Mouse (Mus musculus): ENCODE measurements around the gene Hhex. TPM values are rescaled to one million over a fixed set of nuclear protein-coding genes. Genes with fewer than 3 reads are reported as not detected.

Hhex gene
- polyA plus RNA-seq, 1 experiment: 8.2 TPM

DNA sequence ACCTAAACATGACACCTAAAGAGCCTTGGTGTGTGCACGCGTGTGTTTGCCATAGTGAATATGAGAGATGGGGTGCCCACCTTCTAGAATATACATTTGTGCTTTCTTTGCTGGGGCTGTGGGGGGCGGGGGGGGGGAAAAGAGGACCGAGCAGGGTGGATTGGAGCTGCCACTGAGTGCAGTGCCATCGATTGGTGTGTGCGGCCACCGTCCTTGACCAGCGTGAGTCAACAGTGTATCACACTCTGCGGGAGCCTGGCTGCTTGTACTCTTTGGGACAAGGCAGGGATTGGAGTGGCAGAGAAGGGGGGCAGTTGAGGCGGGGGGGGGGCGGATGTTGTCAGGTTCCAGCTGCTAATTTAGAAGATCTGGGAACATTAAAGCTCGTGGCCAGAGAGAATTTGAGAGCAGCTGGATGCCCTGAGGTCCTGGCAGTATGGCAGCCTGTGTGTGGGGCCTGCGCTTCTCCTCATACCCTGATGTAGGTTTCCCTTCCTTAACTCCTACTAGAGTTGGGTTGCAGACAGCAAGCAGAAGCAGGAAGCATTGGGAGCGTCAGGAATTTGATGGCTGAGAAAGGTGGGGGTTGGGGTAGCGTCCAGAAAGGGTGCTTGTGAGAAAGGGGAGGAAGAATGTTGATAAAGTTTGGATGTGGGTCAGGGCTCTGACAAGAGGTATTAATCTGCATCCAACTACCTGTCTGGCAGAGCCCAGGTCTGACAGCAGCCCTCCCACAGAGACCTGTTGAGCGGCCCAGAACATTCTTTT is 6.3 kb downstream of the Hhex start:
- Histone ChIP-seq H3K4me3 (ENCODE audit: low read depth, low read length) (no peak overlapping the region), H3K36me3 (ENCODE audit: control insufficient read depth, insufficient read depth, low read length, poor library complexity, severe bottlenecking) (peaks cover 8% of the 10 kb centered on the region), H3K9me3 (replicated peaks; ENCODE audit: control insufficient read depth, insufficient read depth, low read length, poor library complexity, severe bottlenecking) (no peaks in the 10 kb centered on the region), H3K9ac (ENCODE audit: low read depth, poor library complexity, severe bottlenecking) (no peak overlapping the region), H3K27ac (ENCODE audit: insufficient read depth, low read length) (no peak overlapping the region), H3K27me3 (ENCODE audit: control insufficient read depth, insufficient read depth, low read length, poor library complexity, severe bottlenecking) (0 out of 2 replicates have a peak, but pooled peaks cover under 1% of the 10 kb centered on the region), H3K4me1 (ENCODE audit: control insufficient read depth, insufficient read depth, low read length) (no peaks in the 10 kb centered on the region)
- TF ChIP-seq POLR2A (IDR thresholded peaks at IDR 0.05; ENCODE audit: insufficient read depth, low read length) (no peak), EP300 (IDR thresholded peaks at IDR 0.05; ENCODE audit: insufficient read depth, low read depth, low read length) (no peak), CTCF (IDR thresholded peaks at IDR 0.05; ENCODE audit: low read depth, low read length) (no peak)

DNA sequence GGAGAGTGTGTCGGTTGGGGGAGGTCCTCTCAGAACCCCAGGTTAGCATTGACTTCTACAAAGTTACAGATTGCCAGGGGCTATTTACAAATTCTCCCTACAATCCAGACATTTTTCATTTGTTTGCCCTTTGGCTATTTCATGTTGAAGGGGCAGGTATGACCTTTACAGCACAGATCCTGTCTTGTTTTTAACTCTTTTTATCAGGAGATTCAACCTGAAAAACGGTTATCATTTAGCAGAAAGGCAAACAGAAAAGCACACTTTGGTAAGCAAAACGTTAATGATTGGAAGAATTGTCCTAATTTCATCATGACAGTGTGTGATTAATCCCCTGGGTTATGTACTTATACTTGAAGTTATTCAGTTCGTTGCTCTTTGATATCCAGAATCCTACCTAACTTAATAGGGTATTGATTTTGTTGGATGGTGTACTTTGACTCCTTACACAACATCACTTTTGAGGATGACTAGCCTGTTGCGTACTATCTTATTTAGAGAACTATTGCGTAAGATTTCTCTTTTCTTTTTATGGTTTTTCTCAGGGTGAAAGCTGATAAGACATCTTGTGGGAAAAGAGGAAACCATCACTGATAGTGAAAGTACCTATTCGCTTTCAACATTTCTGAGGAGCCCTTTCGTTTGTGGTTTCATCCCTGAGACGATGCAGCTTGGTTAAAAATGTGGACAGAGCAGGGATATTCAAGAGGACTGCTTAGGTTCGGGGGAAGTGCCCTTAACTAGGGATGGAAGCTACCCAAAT is 8.1 kb downstream of the Hhex start:
- H3K27ac ChIP-seq (ENCODE audit: insufficient read depth, low read length): no peak overlapping the region
- no peaks in the 10 kb centered on the region for H3K9me3 ChIP-seq (replicated peaks; ENCODE audit: control insufficient read depth, insufficient read depth, low read length, poor library complexity, severe bottlenecking)
- H3K9ac ChIP-seq (ENCODE audit: low read depth, poor library complexity, severe bottlenecking): no peak overlapping the region
- no peak overlapping the region for H3K4me3 ChIP-seq (ENCODE audit: low read depth, low read length)
- no peaks in the 10 kb centered on the region for H3K27me3 ChIP-seq (ENCODE audit: control insufficient read depth, insufficient read depth, low read length, poor library complexity, severe bottlenecking)
- H3K36me3 ChIP-seq (ENCODE audit: control insufficient read depth, insufficient read depth, low read length, poor library complexity, severe bottlenecking): peaks cover 8% of the 10 kb centered on the region
- H3K4me1 ChIP-seq (ENCODE audit: control insufficient read depth, insufficient read depth, low read length): no peaks in the 10 kb centered on the region
- TF ChIP-seq CTCF (IDR thresholded peaks at IDR 0.05; ENCODE audit: low read depth, low read length) (no peak), EP300 (IDR thresholded peaks at IDR 0.05; ENCODE audit: insufficient read depth, low read depth, low read length) (no peak), POLR2A (IDR thresholded peaks at IDR 0.05; ENCODE audit: insufficient read depth, low read length) (no peak)

DNA sequence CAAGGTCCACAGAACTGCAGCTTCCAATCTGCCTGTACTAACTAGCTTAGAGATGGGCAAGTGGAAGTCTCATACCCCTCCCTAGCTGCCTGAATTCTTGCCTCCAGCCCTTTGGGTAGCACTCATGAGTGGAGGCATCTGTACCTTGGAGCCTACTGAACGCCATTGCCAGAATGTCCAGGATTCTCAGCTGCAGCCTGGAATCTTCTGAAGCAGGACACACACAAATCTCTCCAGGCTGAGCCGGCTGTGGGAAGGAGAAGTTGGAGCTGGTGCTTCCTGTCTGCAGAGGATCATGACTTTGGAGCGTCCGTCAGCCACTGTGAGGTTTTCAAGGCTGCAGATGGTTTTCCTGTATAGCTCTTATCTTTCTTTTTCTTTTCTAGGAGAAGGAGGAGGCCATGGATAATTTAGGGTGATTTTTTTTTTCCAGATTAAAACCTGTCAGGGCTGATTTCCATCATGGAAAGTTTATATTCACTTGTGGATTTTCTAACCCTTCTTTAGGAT is 9.1 kb downstream of the Hhex start:
- Histone ChIP-seq H3K4me3 (ENCODE audit: low read depth, low read length) (no peak overlapping the region), H3K4me1 (ENCODE audit: control insufficient read depth, insufficient read depth, low read length) (no peaks in the 10 kb centered on the region), H3K9me3 (replicated peaks; ENCODE audit: control insufficient read depth, insufficient read depth, low read length, poor library complexity, severe bottlenecking) (no peaks in the 10 kb centered on the region), H3K36me3 (ENCODE audit: control insufficient read depth, insufficient read depth, low read length, poor library complexity, severe bottlenecking) (peaks cover 6% of the 10 kb centered on the region), H3K9ac (ENCODE audit: low read depth, poor library complexity, severe bottlenecking) (no peak overlapping the region), H3K27me3 (ENCODE audit: control insufficient read depth, insufficient read depth, low read length, poor library complexity, severe bottlenecking) (no peaks in the 10 kb centered on the region), H3K27ac (ENCODE audit: insufficient read depth, low read length) (no peak overlapping the region)
- TF ChIP-seq EP300 (IDR thresholded peaks at IDR 0.05; ENCODE audit: insufficient read depth, low read depth, low read length) (no peak), POLR2A (IDR thresholded peaks at IDR 0.05; ENCODE audit: insufficient read depth, low read length) (no peak), CTCF (IDR thresholded peaks at IDR 0.05; ENCODE audit: low read depth, low read length) (no peak)

DNA sequence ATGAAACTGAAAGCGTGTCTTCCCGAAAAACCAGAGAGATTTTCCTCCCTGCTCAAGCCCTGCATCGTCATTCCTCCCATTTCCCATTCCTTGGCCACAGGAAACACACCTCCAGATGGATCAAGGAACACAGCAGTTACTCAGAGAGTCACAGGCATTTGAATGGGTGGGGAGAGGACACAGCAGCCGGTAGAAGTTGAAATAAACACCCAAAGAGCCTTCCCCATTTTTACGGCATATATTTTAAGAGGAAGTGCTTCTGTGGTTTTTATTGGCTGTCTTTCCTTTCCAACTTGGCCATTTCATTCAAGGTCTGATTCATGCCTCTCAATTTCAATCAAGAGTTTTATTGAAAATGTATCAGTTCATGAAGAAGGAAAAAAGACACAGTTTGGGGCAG is 13.6 kb downstream of the Hhex start:
- TF ChIP-seq CTCF (IDR thresholded peaks at IDR 0.05; ENCODE audit: low read depth, low read length) (no peak), EP300 (IDR thresholded peaks at IDR 0.05; ENCODE audit: insufficient read depth, low read depth, low read length) (no peak), POLR2A (IDR thresholded peaks at IDR 0.05; ENCODE audit: insufficient read depth, low read length) (no peak)

DNA sequence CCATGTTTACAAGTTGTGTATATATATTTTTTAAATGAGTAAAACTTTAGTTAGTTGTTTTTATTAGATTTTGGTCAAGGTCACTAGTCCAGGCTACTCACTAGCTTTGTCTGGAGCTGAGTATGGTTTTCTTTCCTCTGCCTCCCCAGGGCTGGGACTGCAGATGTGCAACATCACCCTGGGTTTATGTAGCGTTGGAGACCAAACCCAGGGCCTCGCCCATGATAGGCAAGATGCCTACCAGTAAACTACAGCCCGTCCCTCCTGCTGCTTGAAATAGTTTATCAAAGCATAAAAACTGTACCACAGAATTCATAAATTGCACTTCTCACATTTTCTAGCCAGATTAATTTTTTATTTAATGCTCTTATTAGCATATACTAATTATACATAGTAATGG is 14.6 kb downstream of the Hhex start:
- no peaks in the 10 kb centered on the region for H3K27me3 ChIP-seq (ENCODE audit: control insufficient read depth, insufficient read depth, low read length, poor library complexity, severe bottlenecking)
- TF ChIP-seq POLR2A (IDR thresholded peaks at IDR 0.05; ENCODE audit: insufficient read depth, low read length) (no peak), EP300 (IDR thresholded peaks at IDR 0.05; ENCODE audit: insufficient read depth, low read depth, low read length) (no peak), CTCF (IDR thresholded peaks at IDR 0.05; ENCODE audit: low read depth, low read length) (no peak)
- no peak overlapping the region for H3K4me3 ChIP-seq (ENCODE audit: low read depth, low read length)
- no peak overlapping the region for H3K9ac ChIP-seq (ENCODE audit: low read depth, poor library complexity, severe bottlenecking)
- no peaks in the 10 kb centered on the region for H3K4me1 ChIP-seq (ENCODE audit: control insufficient read depth, insufficient read depth, low read length)
- H3K9me3 ChIP-seq (replicated peaks; ENCODE audit: control insufficient read depth, insufficient read depth, low read length, poor library complexity, severe bottlenecking): no peaks in the 10 kb centered on the region
- no peaks in the 10 kb centered on the region for H3K36me3 ChIP-seq (ENCODE audit: control insufficient read depth, insufficient read depth, low read length, poor library complexity, severe bottlenecking)
- H3K27ac ChIP-seq (ENCODE audit: insufficient read depth, low read length): no peak overlapping the region

More for the DNA sequence above, 13.6 kb downstream of the Hhex start:
- Histone ChIP-seq H3K27me3 (ENCODE audit: control insufficient read depth, insufficient read depth, low read length, poor library complexity, severe bottlenecking) (no peaks in the 10 kb centered on the region), H3K9me3 (replicated peaks; ENCODE audit: control insufficient read depth, insufficient read depth, low read length, poor library complexity, severe bottlenecking) (no peaks in the 10 kb centered on the region), H3K4me3 (ENCODE audit: low read depth, low read length) (no peak overlapping the region), H3K4me1 (ENCODE audit: control insufficient read depth, insufficient read depth, low read length) (no peaks in the 10 kb centered on the region), H3K36me3 (ENCODE audit: control insufficient read depth, insufficient read depth, low read length, poor library complexity, severe bottlenecking) (no peaks in the 10 kb centered on the region), H3K9ac (ENCODE audit: low read depth, poor library complexity, severe bottlenecking) (no peak overlapping the region), H3K27ac (ENCODE audit: insufficient read depth, low read length) (no peak overlapping the region)

All from ES-Bruce4 (cell line).